Mouse (Mus musculus) lung, embryonic 15.5 days (tissue): Measurements from ENCODE around the gene Dbnl. TPM values are rescaled to one million over a fixed set of nuclear protein-coding genes. Genes with fewer than 3 reads are reported as not detected.
A peak's percentile ranks its signal among the peaks of the same experiment; 100 is the strongest.

ENCODE experiments used
- ATAC-seq: fragments of 200-750 bp; cut with Nextera tagmentation; 2 replicates; pipeline ENCODE4 v1.8.0; 2017; ENCODE audit warnings: moderate number of reproducible peaks, borderline replicate concordance; ENCODE audit not compliant: low FRiP score, low TSS enrichment; ENCODE audit errors: extremely low read depth
- H3K27ac ChIP-seq: fragments of 300-500 bp; sonication (generic); 2 replicates; pipeline ENCODE4 v1.5.1; 2015; ENCODE audit warnings: moderate library complexity, mild to moderate bottlenecking, inconsistent platforms
- H3K27me3 ChIP-seq: fragments of 300-500 bp; sonication (generic); 2 replicates; pipeline ENCODE4 v1.6.1; 2015; ENCODE audit warnings: inconsistent platforms
- H3K36me3 ChIP-seq: fragments of 300-500 bp; sonication (generic); 2 replicates; pipeline ENCODE4 v1.6.1; 2015; ENCODE audit warnings: inconsistent platforms
- H3K4me1 ChIP-seq: fragments of 300-500 bp; sonication (generic); 2 replicates; pipeline ENCODE4 v1.6.1; 2015; ENCODE audit warnings: inconsistent platforms
- H3K4me2 ChIP-seq: fragments of 300-500 bp; sonication (generic); 2 replicates; pipeline ENCODE4 v1.6.1; 2015; ENCODE audit warnings: inconsistent platforms, mild to moderate bottlenecking, moderate library complexity
- H3K4me3 ChIP-seq: fragments of 300-500 bp; sonication (generic); 2 replicates; pipeline ENCODE4 v1.5.1; 2015; ENCODE audit warnings: mild to moderate bottlenecking, inconsistent platforms
- H3K9ac ChIP-seq: fragments of 300-500 bp; sonication (generic); 2 replicates; pipeline ENCODE4 v1.6.1; 2015; ENCODE audit warnings: inconsistent platforms
- H3K9me3 ChIP-seq: fragments of 300-500 bp; sonication (generic); 2 replicates; pipeline ENCODE4 v1.6.1; 2016; ENCODE audit warnings: inconsistent platforms
- WGBS: fragments of 180-500 bp; shearing (Covaris S2); methylation state at CpG from one replicate; pipeline ENCODE4 v1.1.7; 2015; 5-methylcytosine and 5-hydroxymethylcytosine counted together
- polyA plus RNA-seq: library from polyadenylated mRNA; unstranded; fragments of >200 nt; fragmentation: Nextera tagmentation; extraction: Ambion mirVana; gene quantifications from 2 replicates; pipeline ENCODE4 v1.2.1, GENCODE M21; 2015

The Dbnl gene
- polyA plus RNA-seq, 1 experiment from 2014 or later = 115 TPM

GRCm38 (mm10) chr11:5766019-5766418 lies 22.3 kb upstream of the Dbnl start:
- WGBS = 71% methylated on average over 6 of the region's 6 CpGs

GRCm38 (mm10) chr11:5778481-5778880 lies 9.8 kb upstream of the Dbnl start:
- no peaks in the 10 kb centered on the region for H3K4me1 ChIP-seq
- WGBS = 64% methylated on average over 2 of the region's 2 CpGs
- no peak overlapping the region for H3K4me3 ChIP-seq
- H3K4me2 ChIP-seq = no peak overlapping the region
- no peaks in the 10 kb centered on the region for H3K27me3 ChIP-seq
- no peak for ATAC-seq
- H3K9ac ChIP-seq = no peak overlapping the region
- no peaks in the 10 kb centered on the region for H3K36me3 ChIP-seq
- no peaks in the 10 kb centered on the region for H3K9me3 ChIP-seq
- H3K27ac ChIP-seq = no peak overlapping the region

More at GRCm38 (mm10) chr11:5766019-5766418, 22.3 kb upstream of the Dbnl start:
- Histone ChIP-seq H3K36me3 (peaks cover 11% of the 10 kb centered on the region; the same call in 1 of the 2 replicates), H3K27me3 (no peaks in the 10 kb centered on the region), H3K4me1 (peaks cover 5% of the 10 kb centered on the region; the same call in 1 of the 2 replicates), H3K4me3 (no peak overlapping the region), H3K27ac (no peak overlapping the region), H3K9me3 (no peaks in the 10 kb centered on the region), H3K9ac (no peak overlapping the region), H3K4me2 (no peak overlapping the region)
- no peak for ATAC-seq

- Histone ChIP-seq H3K4me1 (no peaks in the 10 kb centered on the region), H3K36me3 (no peaks in the 10 kb centered on the region), H3K4me3 (no peak overlapping the region), H3K9ac (no peak overlapping the region), H3K27ac (no peak overlapping the region), H3K9me3 (no peaks in the 10 kb centered on the region), H3K4me2 (no peak overlapping the region), H3K27me3 (no peaks in the 10 kb centered on the region)
- no peak for ATAC-seq
- 91% methylated on average over 6 of the region's 6 CpGs for whole genome bisulfite sequencing
Observed at GRCm38 (mm10) chr11:5780035-5780499, 8.2 kb upstream of the Dbnl start.

- no peaks in the 10 kb centered on the region for H3K36me3 ChIP-seq
- H3K4me2 ChIP-seq = no peak overlapping the region
- no peaks in the 10 kb centered on the region for H3K27me3 ChIP-seq
- H3K27ac ChIP-seq = no peak overlapping the region
- 63% methylated on average over 8 of the region's 8 CpGs for WGBS
- no peak overlapping the region for H3K4me3 ChIP-seq
- ATAC-seq = no peak
- no peaks in the 10 kb centered on the region for H3K9me3 ChIP-seq
- H3K9ac ChIP-seq = no peak overlapping the region
- H3K4me1 ChIP-seq = peaks cover 3% of the 10 kb centered on the region
Observed at GRCm38 (mm10) chr11:5782199-5782944, 5.9 kb upstream of the Dbnl start.

- Histone ChIP-seq H3K9me3 (no peaks in the 10 kb centered on the region), H3K4me1 (peaks cover 20% of the 10 kb centered on the region), H3K36me3 (peaks cover 3% of the 10 kb centered on the region; the same call in 1 of the 2 replicates), H3K27me3 (no peaks in the 10 kb centered on the region), H3K4me2 (no peak overlapping the region), H3K27ac (peak overlapping the region; percentile 24; the same call in 1 of the 2 replicates), H3K9ac (no peak overlapping the region), H3K4me3 (no peak overlapping the region)
- no peak for ATAC-seq
Observed at GRCm38 (mm10) chr11:5785732-5786131, 2.6 kb upstream of the Dbnl start.

- peak overlapping the region; percentile 73 for H3K4me2 ChIP-seq
- no peak for ATAC-seq
- peak overlapping the region; percentile 93 for H3K27ac ChIP-seq
- peak overlapping the region; percentile 79 for H3K9ac ChIP-seq
- H3K27me3 ChIP-seq = no peaks in the 10 kb centered on the region
- peaks cover 19% of the 10 kb centered on the region for H3K36me3 ChIP-seq
- no peaks in the 10 kb centered on the region for H3K9me3 ChIP-seq
- WGBS = 32% methylated on average over 8 of the region's 8 CpGs
- peaks cover 20% of the 10 kb centered on the region for H3K4me1 ChIP-seq
- peak overlapping the region; percentile 81 for H3K4me3 ChIP-seq
Observed at GRCm38 (mm10) chr11:5787671-5788055, 625 bp upstream of the Dbnl start.

GRCm38 (mm10) chr11:5789071-5789753 lies 924 bp downstream of the Dbnl start:
- 0 out of 2 replicates have a peak, but pooled peaks have one; percentile 1 for ATAC-seq
- Histone ChIP-seq H3K9ac (peak overlapping the region; percentile 79), H3K4me3 (peak overlapping the region; percentile 81)

GRCm38 (mm10) chr11:5789754-5790333 lies 1.6 kb downstream of the Dbnl start:
- no peaks in the 10 kb centered on the region for H3K27me3 ChIP-seq
- no peak overlapping the region for H3K9ac ChIP-seq
- H3K9me3 ChIP-seq = no peaks in the 10 kb centered on the region
- peak overlapping the region; percentile 81 for H3K4me3 ChIP-seq
- no peak for ATAC-seq
- H3K4me2 ChIP-seq = peak overlapping the region; percentile 73
- no peak overlapping the region for H3K27ac ChIP-seq
- WGBS = 69% methylated on average over 3 of the region's 3 CpGs
- peaks cover 20% of the 10 kb centered on the region for H3K4me1 ChIP-seq
- peaks cover 38% of the 10 kb centered on the region for H3K36me3 ChIP-seq

More at GRCm38 (mm10) chr11:5789071-5789753, 924 bp downstream of the Dbnl start:
- peaks cover 31% of the 10 kb centered on the region for H3K36me3 ChIP-seq
- 53% methylated on average over 6 of the region's 6 CpGs for WGBS
- H3K27me3 ChIP-seq = no peaks in the 10 kb centered on the region
- no peaks in the 10 kb centered on the region for H3K9me3 ChIP-seq
- H3K4me1 ChIP-seq = peaks cover 20% of the 10 kb centered on the region
- H3K4me2 ChIP-seq = peak overlapping the region; percentile 73
- peak overlapping the region; percentile 93 for H3K27ac ChIP-seq

GRCm38 (mm10) chr11:5790431-5790830 lies 2.1 kb downstream of the Dbnl start:
- Histone ChIP-seq H3K27ac (no peak overlapping the region), H3K4me3 (no peak overlapping the region), H3K9me3 (no peaks in the 10 kb centered on the region), H3K27me3 (no peaks in the 10 kb centered on the region), H3K4me2 (no peak overlapping the region), H3K36me3 (peaks cover 43% of the 10 kb centered on the region), H3K4me1 (peaks cover 20% of the 10 kb centered on the region), H3K9ac (no peak overlapping the region)
- 91% methylated on average over 1 of the region's 1 CpGs for WGBS
- ATAC-seq = no peak

GRCm38 (mm10) chr11:5795290-5795689 lies 7.0 kb downstream of the Dbnl start:
- no peak for ATAC-seq
- H3K27me3 ChIP-seq = no peaks in the 10 kb centered on the region
- 89% methylated on average over 9 of the region's 9 CpGs for WGBS
- no peak overlapping the region for H3K27ac ChIP-seq
- peaks cover 14% of the 10 kb centered on the region; the same call in 1 of the 2 replicates for H3K4me1 ChIP-seq
- peaks cover 87% of the 10 kb centered on the region for H3K36me3 ChIP-seq
- no peak overlapping the region for H3K4me3 ChIP-seq
- no peak overlapping the region for H3K9ac ChIP-seq
- no peak overlapping the region for H3K4me2 ChIP-seq
- no peaks in the 10 kb centered on the region for H3K9me3 ChIP-seq

GRCm38 (mm10) chr11:5795706-5796105 lies 7.4 kb downstream of the Dbnl start:
- H3K27me3 ChIP-seq = no peaks in the 10 kb centered on the region
- 83% methylated on average over 7 of the region's 7 CpGs for WGBS
- H3K4me2 ChIP-seq = no peak overlapping the region
- H3K4me3 ChIP-seq = no peak overlapping the region
- H3K9ac ChIP-seq = no peak overlapping the region
- ATAC-seq = no peak
- peaks cover 18% of the 10 kb centered on the region; the same call in 1 of the 2 replicates for H3K4me1 ChIP-seq
- H3K36me3 ChIP-seq = peaks cover 88% of the 10 kb centered on the region
- no peak overlapping the region for H3K27ac ChIP-seq
- H3K9me3 ChIP-seq = no peaks in the 10 kb centered on the region

GRCm38 (mm10) chr11:5796939-5797338 lies 8.7 kb downstream of the Dbnl start:
- Histone ChIP-seq H3K4me2 (no peak overlapping the region), H3K27me3 (no peaks in the 10 kb centered on the region), H3K9me3 (no peaks in the 10 kb centered on the region), H3K4me3 (no peak overlapping the region), H3K4me1 (peaks cover 21% of the 10 kb centered on the region; the same call in 1 of the 2 replicates), H3K36me3 (peaks cover 79% of the 10 kb centered on the region), H3K27ac (no peak overlapping the region), H3K9ac (no peak overlapping the region)
- WGBS = 88% methylated on average over 15 of the region's 15 CpGs
- no peak for ATAC-seq
